Mouse (Mus musculus): Measurements from ENCODE around the gene Fuk. TPM values are rescaled to one million over a fixed set of nuclear protein-coding genes. Genes with fewer than 3 reads are reported as not detected.

Gene Fuk
- polyA plus RNA-seq, 1 experiment from 2014 or later, result 16.8 TPM

GRCm38 (mm10) chr8:110894851-110895250, 7.4 kb downstream of the Fuk start:
- 88% methylated on average over 10 of the region's 10 CpGs for WGBS
- no peaks in the 10 kb centered on the region for H3K27me3 ChIP-seq
- H3K27ac ChIP-seq, result no peak overlapping the region
- no peak for ATAC-seq (ENCODE audit: insufficient number of reproducible peaks, insufficient read depth, low FRiP score, low TSS enrichment)
- no peaks in the 10 kb centered on the region for H3K9me3 ChIP-seq
- peaks cover 32% of the 10 kb centered on the region for H3K36me3 ChIP-seq
- H3K4me2 ChIP-seq (replicated peaks), result no peak overlapping the region
- H3K4me3 ChIP-seq, result no peak overlapping the region
- no peak overlapping the region for H3K9ac ChIP-seq
- no peaks in the 10 kb centered on the region for H3K4me1 ChIP-seq

- H3K27me3 ChIP-seq, result no peaks in the 10 kb centered on the region
- peaks cover 29% of the 10 kb centered on the region for H3K36me3 ChIP-seq
- H3K27ac ChIP-seq, result no peak overlapping the region
- no peak overlapping the region for H3K4me2 ChIP-seq (replicated peaks)
- H3K9me3 ChIP-seq, result no peaks in the 10 kb centered on the region
- no peak overlapping the region for H3K4me3 ChIP-seq
- ATAC-seq (ENCODE audit: insufficient number of reproducible peaks, insufficient read depth, low FRiP score, low TSS enrichment), result no peak
- no peak overlapping the region for H3K9ac ChIP-seq
- H3K4me1 ChIP-seq, result no peaks in the 10 kb centered on the region
- WGBS, result 91% methylated on average over 2 of the region's 2 CpGs
Observed at GRCm38 (mm10) chr8:110892913-110893312, 9.4 kb downstream of the Fuk start.

- H3K27ac ChIP-seq, result no peak overlapping the region
- peaks cover 30% of the 10 kb centered on the region for H3K36me3 ChIP-seq
- WGBS, result 89% methylated on average over 7 of the region's 7 CpGs
- H3K9me3 ChIP-seq, result no peaks in the 10 kb centered on the region
- no peaks in the 10 kb centered on the region for H3K4me1 ChIP-seq
- H3K4me2 ChIP-seq (replicated peaks), result no peak overlapping the region
- no peak overlapping the region for H3K9ac ChIP-seq
- H3K4me3 ChIP-seq, result no peak overlapping the region
- no peaks in the 10 kb centered on the region for H3K27me3 ChIP-seq
- no peak for ATAC-seq (ENCODE audit: insufficient number of reproducible peaks, insufficient read depth, low FRiP score, low TSS enrichment)
Observed at GRCm38 (mm10) chr8:110892040-110892439, 10.2 kb downstream of the Fuk start.

- WGBS, result 76% methylated on average over 12 of the region's 12 CpGs
- H3K36me3 ChIP-seq, result peaks cover 35% of the 10 kb centered on the region
Observed at GRCm38 (mm10) chr8:110889904-110890470, 12.3 kb downstream of the Fuk start.

GRCm38 (mm10) chr8:110888860-110889259, 13.4 kb downstream of the Fuk start:
- Histone ChIP-seq H3K36me3 (peaks cover 47% of the 10 kb centered on the region), H3K9me3 (no peaks in the 10 kb centered on the region), H3K27me3 (no peaks in the 10 kb centered on the region), H3K4me2 (replicated peaks) (no peak overlapping the region), H3K9ac (no peak overlapping the region), H3K27ac (no peak overlapping the region), H3K4me3 (no peak overlapping the region), H3K4me1 (no peaks in the 10 kb centered on the region)
- ATAC-seq (ENCODE audit: insufficient number of reproducible peaks, insufficient read depth, low FRiP score, low TSS enrichment), result no peak
- 84% methylated on average over 16 of the region's 16 CpGs for WGBS

More at GRCm38 (mm10) chr8:110889904-110890470, 12.3 kb downstream of the Fuk start:
- ATAC-seq (ENCODE audit: insufficient number of reproducible peaks, insufficient read depth, low FRiP score, low TSS enrichment), result no peak
- no peak overlapping the region for H3K9ac ChIP-seq
- no peaks in the 10 kb centered on the region for H3K4me1 ChIP-seq
- no peak overlapping the region for H3K4me3 ChIP-seq
- no peak overlapping the region for H3K27ac ChIP-seq
- no peak overlapping the region for H3K4me2 ChIP-seq (replicated peaks)
- H3K27me3 ChIP-seq, result no peaks in the 10 kb centered on the region
- no peaks in the 10 kb centered on the region for H3K9me3 ChIP-seq

- no peak overlapping the region for H3K4me3 ChIP-seq
- no peak overlapping the region for H3K9ac ChIP-seq
- no peaks in the 10 kb centered on the region for H3K27me3 ChIP-seq
- no peaks in the 10 kb centered on the region for H3K4me1 ChIP-seq
- H3K4me2 ChIP-seq (replicated peaks), result no peak overlapping the region
- H3K27ac ChIP-seq, result no peak overlapping the region
- H3K9me3 ChIP-seq, result no peaks in the 10 kb centered on the region
- WGBS, result 90% methylated on average over 8 of the region's 8 CpGs
- ATAC-seq (ENCODE audit: insufficient number of reproducible peaks, insufficient read depth, low FRiP score, low TSS enrichment), result no peak
- peaks cover 48% of the 10 kb centered on the region for H3K36me3 ChIP-seq
Observed at GRCm38 (mm10) chr8:110888441-110888840, 13.8 kb downstream of the Fuk start.

- Histone ChIP-seq H3K9me3 (no peaks in the 10 kb centered on the region), H3K9ac (no peak overlapping the region), H3K27ac (no peak overlapping the region), H3K36me3 (peaks cover 53% of the 10 kb centered on the region), H3K4me3 (no peak overlapping the region), H3K4me2 (replicated peaks) (no peak overlapping the region), H3K27me3 (no peaks in the 10 kb centered on the region), H3K4me1 (no peaks in the 10 kb centered on the region)
- WGBS, result 92% methylated on average over 10 of the region's 10 CpGs
- no peak for ATAC-seq (ENCODE audit: insufficient number of reproducible peaks, insufficient read depth, low FRiP score, low TSS enrichment)
Observed at GRCm38 (mm10) chr8:110887551-110887950, 14.7 kb downstream of the Fuk start.

GRCm38 (mm10) chr8:110886634-110887033, 15.7 kb downstream of the Fuk start:
- no peaks in the 10 kb centered on the region for H3K27me3 ChIP-seq
- no peak overlapping the region for H3K27ac ChIP-seq
- ATAC-seq (ENCODE audit: insufficient number of reproducible peaks, insufficient read depth, low FRiP score, low TSS enrichment), result no peak
- no peak overlapping the region for H3K4me2 ChIP-seq (replicated peaks)
- no peak overlapping the region for H3K4me3 ChIP-seq
- H3K9me3 ChIP-seq, result no peaks in the 10 kb centered on the region
- H3K9ac ChIP-seq, result no peak overlapping the region
- 82% methylated on average over 3 of the region's 3 CpGs for WGBS
- peaks cover 62% of the 10 kb centered on the region for H3K36me3 ChIP-seq
- no peaks in the 10 kb centered on the region for H3K4me1 ChIP-seq

GRCm38 (mm10) chr8:110883824-110884223, 18.5 kb downstream of the Fuk start:
- Histone ChIP-seq H3K4me2 (replicated peaks) (no peak overlapping the region), H3K4me1 (no peaks in the 10 kb centered on the region), H3K9ac (no peak overlapping the region), H3K36me3 (peaks cover 76% of the 10 kb centered on the region), H3K27me3 (no peaks in the 10 kb centered on the region), H3K9me3 (no peaks in the 10 kb centered on the region), H3K27ac (no peak overlapping the region), H3K4me3 (no peak overlapping the region)
- ATAC-seq (ENCODE audit: insufficient number of reproducible peaks, insufficient read depth, low FRiP score, low TSS enrichment), result no peak
- WGBS, result 93% methylated on average over 18 of the region's 18 CpGs

- no peaks in the 10 kb centered on the region for H3K27me3 ChIP-seq
- H3K27ac ChIP-seq, result no peak overlapping the region
- H3K4me3 ChIP-seq, result no peak overlapping the region
- H3K9me3 ChIP-seq, result no peaks in the 10 kb centered on the region
- peaks cover 82% of the 10 kb centered on the region for H3K36me3 ChIP-seq
- H3K9ac ChIP-seq, result no peak overlapping the region
- no peak for ATAC-seq (ENCODE audit: insufficient number of reproducible peaks, insufficient read depth, low FRiP score, low TSS enrichment)
- no peaks in the 10 kb centered on the region for H3K4me1 ChIP-seq
- WGBS, result 94% methylated on average over 10 of the region's 10 CpGs
- H3K4me2 ChIP-seq (replicated peaks), result no peak overlapping the region
Observed at GRCm38 (mm10) chr8:110881741-110882310, 20.5 kb downstream of the Fuk start.

GRCm38 (mm10) chr8:110877862-110878261, 24.4 kb downstream of the Fuk start:
- Histone ChIP-seq H3K4me3 (no peak overlapping the region), H3K9me3 (no peaks in the 10 kb centered on the region), H3K27ac (no peak overlapping the region), H3K27me3 (no peaks in the 10 kb centered on the region), H3K9ac (no peak overlapping the region), H3K4me1 (no peaks in the 10 kb centered on the region), H3K4me2 (replicated peaks) (no peak overlapping the region), H3K36me3 (peaks cover 88% of the 10 kb centered on the region)
- ATAC-seq (ENCODE audit: insufficient number of reproducible peaks, insufficient read depth, low FRiP score, low TSS enrichment), result no peak
- 83% methylated on average over 4 of the region's 4 CpGs for WGBS

- Histone ChIP-seq H3K27ac (no peak overlapping the region), H3K4me2 (replicated peaks) (no peak overlapping the region), H3K9me3 (no peaks in the 10 kb centered on the region), H3K4me3 (no peak overlapping the region), H3K27me3 (no peaks in the 10 kb centered on the region), H3K4me1 (no peaks in the 10 kb centered on the region), H3K36me3 (peaks cover 82% of the 10 kb centered on the region), H3K9ac (no peak overlapping the region)
- no peak for ATAC-seq (ENCODE audit: insufficient number of reproducible peaks, insufficient read depth, low FRiP score, low TSS enrichment)
- 96% methylated on average over 2 of the region's 2 CpGs for WGBS
Observed at GRCm38 (mm10) chr8:110870501-110870900, 31.8 kb downstream of the Fuk start.

All from embryonic facial prominence, embryonic 12.5 days (tissue).